Mouse (Mus musculus) intestine, embryonic 15.5 days (tissue): ENCODE data around the gene Cc2d1a. TPM values are rescaled to one million over a fixed set of nuclear protein-coding genes. Genes with fewer than 3 reads are reported as not detected.

Experiments
- ATAC-seq: fragments of 200-750 bp; cut with Nextera tagmentation; 2 replicates; pipeline ENCODE4 v1.8.0; 2017; ENCODE audit warnings: moderate TSS enrichment, moderate library complexity
- H3K27ac ChIP-seq: fragments of 300-500 bp; sonication (generic); 2 replicates; pipeline ENCODE4 v1.5.1; 2015; ENCODE audit warnings: mild to moderate bottlenecking, inconsistent platforms
- H3K27me3 ChIP-seq: fragments of 300-500 bp; sonication (generic); replicated peaks from 2 replicates; pipeline ENCODE4 v1.6.1; 2015; ENCODE audit warnings: inconsistent platforms
- H3K36me3 ChIP-seq: fragments of 300-500 bp; sonication (generic); 2 replicates; pipeline ENCODE4 v1.6.1; 2015; ENCODE audit warnings: inconsistent platforms
- H3K4me1 ChIP-seq: fragments of 300-500 bp; sonication (generic); replicated peaks from 2 replicates; pipeline ENCODE4 v1.6.1; 2015; ENCODE audit warnings: inconsistent platforms
- H3K4me2 ChIP-seq: fragments of 300-500 bp; sonication (generic); replicated peaks from 2 replicates; pipeline ENCODE4 v1.6.1; 2015; ENCODE audit warnings: mild to moderate bottlenecking, inconsistent platforms
- H3K4me3 ChIP-seq: fragments of 300-500 bp; sonication (generic); replicated peaks from 2 replicates; pipeline ENCODE4 v1.5.1; 2015; ENCODE audit warnings: inconsistent platforms
- H3K9ac ChIP-seq: fragments of 300-500 bp; sonication (generic); 2 replicates; pipeline ENCODE4 v1.6.1; 2015; ENCODE audit warnings: inconsistent platforms
- H3K9me3 ChIP-seq: fragments of 300-500 bp; sonication (generic); 2 replicates; pipeline ENCODE4 v1.6.1; 2016; ENCODE audit warnings: inconsistent platforms
- WGBS: fragments of 180-500 bp; shearing (Covaris S2); methylation state at CpG from one replicate; pipeline ENCODE4 v1.1.7; 2015; 5-methylcytosine and 5-hydroxymethylcytosine counted together
- polyA plus RNA-seq: library from polyadenylated mRNA; unstranded; fragments of >200 nt; fragmentation: Nextera tagmentation; extraction: Ambion mirVana; gene quantifications from 2 replicates; pipeline ENCODE4 v1.2.1, GENCODE M21; 2015

Cc2d1a gene
- 20.7 and 21.7 TPM in 2 replicates for polyA plus RNA-seq

DNA sequence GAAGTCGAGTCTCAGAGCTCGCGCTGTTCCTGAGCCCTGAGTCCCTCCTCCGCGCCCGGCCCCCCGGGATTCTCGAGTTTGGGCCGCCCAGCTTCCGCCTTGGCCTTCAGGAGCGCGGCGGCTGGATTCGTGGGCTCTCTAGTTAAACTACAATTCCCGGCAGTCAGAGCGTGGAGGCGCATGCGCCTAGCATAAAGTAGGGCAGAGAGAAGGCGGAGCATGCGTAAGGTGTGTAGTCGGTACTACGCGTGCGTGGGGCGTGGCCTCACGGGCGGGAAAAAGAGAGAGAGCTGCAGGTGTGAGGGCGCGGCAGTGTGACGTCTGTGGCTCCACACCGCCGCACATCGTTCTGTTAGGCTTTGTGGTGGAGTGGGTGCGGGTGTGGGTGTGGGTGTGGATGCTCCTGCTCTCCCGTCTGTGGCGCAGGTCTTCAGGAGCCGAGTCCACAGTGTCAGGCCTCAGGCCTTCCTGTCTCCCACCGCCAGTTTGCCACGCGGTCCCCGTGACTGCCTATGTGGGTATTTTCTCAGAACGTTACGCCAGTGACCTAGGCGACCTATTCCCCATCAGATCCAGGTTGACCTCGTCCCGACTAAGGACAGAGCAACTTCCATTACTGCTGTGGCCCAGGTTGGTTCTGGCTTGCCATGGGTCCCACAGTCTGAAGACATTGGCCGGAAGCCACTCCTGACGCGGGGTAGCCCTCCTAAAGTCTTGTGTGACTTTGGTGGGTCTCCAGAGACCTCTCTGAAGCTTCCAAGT lies at the start of gene Cc2d1a, which contains the start of gene 4930432K21Rik:
Cc2d1a (minus strand) TSS at position 168 of the 762 bp plus-strand sequence.
4930432K21Rik (plus strand) TSS at position 257 of the 762 bp plus-strand sequence.
- no peaks in the 10 kb centered on the region for H3K9me3 ChIP-seq
- WGBS = 16% methylated on average over 49 of the region's 49 CpGs

DNA sequence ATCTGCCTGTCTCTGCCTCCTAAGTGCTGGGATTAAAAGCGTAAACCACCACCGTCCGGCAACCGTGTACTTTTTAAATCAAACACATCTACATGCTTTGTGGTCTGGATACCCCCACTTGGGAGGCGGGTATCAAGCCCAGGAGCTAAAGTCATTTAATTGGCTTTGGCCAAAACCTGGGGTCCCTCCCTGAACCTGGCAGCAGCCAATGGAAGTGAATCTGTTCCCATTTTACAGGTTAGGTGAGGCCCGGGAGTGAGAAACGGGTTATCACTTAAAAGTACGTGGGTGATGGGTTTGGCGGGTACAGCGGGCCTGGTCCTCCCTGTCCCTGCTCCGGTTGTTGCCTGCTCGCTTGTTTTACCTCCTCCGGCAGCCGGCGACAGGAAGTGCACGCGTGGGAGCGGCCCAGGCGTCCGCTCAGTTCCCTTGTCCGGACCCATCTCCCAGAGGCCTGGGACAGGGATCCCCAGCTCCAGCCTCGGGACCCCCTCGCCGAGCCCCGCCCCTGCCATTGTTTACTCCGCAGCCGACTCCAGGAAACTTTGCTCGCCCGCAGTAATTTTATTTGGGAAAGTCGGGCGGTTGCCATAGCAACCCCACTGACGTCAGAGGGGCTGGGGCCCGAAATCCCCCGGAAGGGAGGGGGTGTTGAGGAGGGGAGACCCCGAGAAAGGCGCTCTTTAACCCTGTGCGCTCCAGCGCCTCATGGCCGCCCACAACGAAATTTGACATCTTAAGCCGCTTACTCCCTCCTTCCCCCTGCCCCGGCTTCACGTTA lies 49.6 kb upstream of the Cc2d1a start:
- Histone ChIP-seq H3K9me3 (no peaks in the 10 kb centered on the region), H3K36me3 (no peaks in the 10 kb centered on the region), H3K27ac (peak overlapping the region; percentile 93), H3K4me3 (peak overlapping the region; percentile 52), H3K4me1 (peaks cover 49% of the 10 kb centered on the region), H3K27me3 (no peaks in the 10 kb centered on the region), H3K4me2 (peak overlapping the region; percentile 82), H3K9ac (peak overlapping the region; percentile 50)
- WGBS = 3% methylated on average over 43 of the region's 43 CpGs
- ATAC-seq = peak; percentile 48

More for the DNA sequence above, at the start of gene Cc2d1a, which contains the start of gene 4930432K21Rik:
- H3K4me3 ChIP-seq = peak within 1 kb of the TSS; percentile 81
- peaks cover 13% of the 10 kb centered on the region for H3K36me3 ChIP-seq
- peak within 1 kb of the TSS; percentile 85 for H3K27ac ChIP-seq
- peak within 1 kb of the TSS; percentile 87 for H3K9ac ChIP-seq
- H3K27me3 ChIP-seq = no peaks in the 10 kb centered on the region
- peak; percentile 96 for ATAC-seq
- peak within 1 kb of the TSS; percentile 93 for H3K4me2 ChIP-seq
- H3K4me1 ChIP-seq = peaks cover 15% of the 10 kb centered on the region

DNA sequence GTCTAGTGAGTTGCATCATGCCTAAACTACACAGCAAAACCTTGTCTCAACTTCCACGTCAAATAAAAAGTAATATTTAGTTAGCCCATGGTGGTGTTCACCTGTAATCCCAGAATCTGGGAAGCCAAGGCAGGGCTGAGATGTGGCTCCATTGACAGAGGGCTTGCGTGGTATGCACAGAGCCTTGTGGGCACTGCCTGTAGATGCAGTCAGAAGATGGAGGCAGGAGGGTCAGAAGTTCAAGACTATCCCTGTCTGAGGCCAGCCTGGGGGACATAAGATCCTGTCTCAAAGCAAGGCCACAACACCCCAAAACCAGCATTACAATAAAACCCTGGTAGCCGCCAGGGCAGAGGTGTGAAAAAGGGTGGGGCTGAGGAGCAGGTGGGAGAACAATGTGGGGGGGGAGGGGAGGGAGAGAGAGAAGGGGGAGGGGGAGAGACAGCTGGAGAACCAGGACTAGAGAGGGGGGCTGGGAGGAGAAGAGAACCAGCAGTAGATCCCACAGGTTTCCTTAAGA lies 46.5 kb upstream of the Cc2d1a start:
- peaks cover 33% of the 10 kb centered on the region for H3K4me1 ChIP-seq
- H3K9me3 ChIP-seq = no peaks in the 10 kb centered on the region
- no peak overlapping the region for H3K4me2 ChIP-seq
- H3K27me3 ChIP-seq = no peaks in the 10 kb centered on the region
- H3K4me3 ChIP-seq = no peak overlapping the region
- no peak for ATAC-seq
- no peak overlapping the region for H3K9ac ChIP-seq
- 65% methylated on average over 3 of the region's 3 CpGs for WGBS
- H3K36me3 ChIP-seq = no peaks in the 10 kb centered on the region
- H3K27ac ChIP-seq = no peak overlapping the region

DNA sequence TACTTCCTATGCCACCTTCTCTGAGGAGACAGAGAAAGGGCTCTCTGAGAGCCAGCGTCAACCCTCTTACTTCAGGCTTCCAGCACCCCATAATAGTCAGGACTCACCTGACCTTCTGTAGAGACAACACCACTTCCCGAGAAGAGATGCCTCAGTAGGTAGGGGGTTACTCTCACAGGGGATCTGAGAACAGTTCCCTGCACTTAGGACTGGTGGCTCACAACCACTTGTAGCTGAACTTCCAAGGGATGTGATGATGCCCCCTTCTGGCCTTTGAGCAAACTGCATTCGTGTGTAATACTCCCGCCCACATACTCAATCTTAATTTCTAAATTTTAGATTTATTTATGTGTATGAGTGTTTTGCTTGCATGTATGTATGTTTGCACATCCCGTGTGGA lies 45.8 kb upstream of the Cc2d1a start:
- Histone ChIP-seq H3K9me3 (no peaks in the 10 kb centered on the region), H3K4me1 (peaks cover 27% of the 10 kb centered on the region), H3K4me3 (no peak overlapping the region), H3K27me3 (no peaks in the 10 kb centered on the region), H3K36me3 (no peaks in the 10 kb centered on the region), H3K4me2 (no peak overlapping the region), H3K27ac (no peak overlapping the region), H3K9ac (no peak overlapping the region)
- no peak for ATAC-seq
- WGBS = 82% methylated on average over 5 of the region's 5 CpGs

DNA sequence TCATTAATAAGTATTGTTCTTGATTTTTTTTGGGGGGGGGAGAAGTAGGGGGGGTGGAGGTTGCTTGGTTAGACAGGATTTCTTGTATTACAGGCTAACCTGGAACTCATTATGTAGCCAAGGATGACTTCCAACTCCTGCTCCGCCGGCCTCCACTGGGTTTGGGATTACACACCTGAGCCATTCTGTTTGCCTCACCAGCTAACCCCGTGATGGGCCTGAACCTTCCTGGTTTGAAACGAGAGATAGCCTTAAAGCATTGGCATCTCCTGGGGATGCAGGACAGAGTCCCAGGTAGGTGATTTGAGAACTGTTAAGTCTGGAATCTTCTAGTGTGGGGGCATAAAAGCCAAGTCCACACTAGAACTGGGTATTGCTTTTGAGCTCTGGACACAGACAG lies 45.4 kb upstream of the Cc2d1a start:
- no peaks in the 10 kb centered on the region for H3K27me3 ChIP-seq
- no peak for ATAC-seq
- 74% methylated on average over 4 of the region's 4 CpGs for WGBS
- H3K36me3 ChIP-seq = no peaks in the 10 kb centered on the region
- no peak overlapping the region for H3K4me3 ChIP-seq
- no peaks in the 10 kb centered on the region for H3K9me3 ChIP-seq
- H3K9ac ChIP-seq = no peak overlapping the region
- H3K4me2 ChIP-seq = no peak overlapping the region
- H3K4me1 ChIP-seq = peaks cover 23% of the 10 kb centered on the region
- H3K27ac ChIP-seq = no peak overlapping the region

DNA sequence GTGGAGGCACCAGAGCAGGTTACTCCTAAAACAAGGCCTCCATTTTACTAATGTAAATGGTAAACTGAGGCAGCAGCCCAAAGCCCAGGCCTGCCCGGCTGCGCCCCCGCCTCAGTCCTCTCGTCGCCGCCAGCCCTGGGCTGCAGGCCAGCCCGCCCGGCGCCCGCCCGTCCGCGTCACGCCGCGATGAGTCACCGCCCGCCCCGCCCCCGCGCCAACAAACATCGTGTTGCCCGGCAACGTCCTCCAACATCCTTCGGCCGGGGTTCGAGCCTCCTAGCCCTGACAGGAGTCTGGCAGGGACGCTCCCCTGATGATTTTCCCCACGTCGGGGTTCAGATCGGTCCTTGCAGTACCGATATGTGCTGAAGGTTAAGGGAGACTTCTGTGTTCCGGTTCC lies 44.8 kb upstream of the Cc2d1a start:
- peak; percentile 80 for ATAC-seq
- peak overlapping the region; percentile 86 for H3K27ac ChIP-seq
- peak overlapping the region; percentile 23 for H3K4me3 ChIP-seq
- peaks cover 17% of the 10 kb centered on the region for H3K4me1 ChIP-seq
- no peaks in the 10 kb centered on the region for H3K9me3 ChIP-seq
- no peaks in the 10 kb centered on the region for H3K27me3 ChIP-seq
- peak overlapping the region; percentile 36; the same call in 1 of the 2 replicates for H3K9ac ChIP-seq
- H3K4me2 ChIP-seq = peak overlapping the region; percentile 65
- WGBS = 4% methylated on average over 33 of the region's 33 CpGs
- no peaks in the 10 kb centered on the region for H3K36me3 ChIP-seq

DNA sequence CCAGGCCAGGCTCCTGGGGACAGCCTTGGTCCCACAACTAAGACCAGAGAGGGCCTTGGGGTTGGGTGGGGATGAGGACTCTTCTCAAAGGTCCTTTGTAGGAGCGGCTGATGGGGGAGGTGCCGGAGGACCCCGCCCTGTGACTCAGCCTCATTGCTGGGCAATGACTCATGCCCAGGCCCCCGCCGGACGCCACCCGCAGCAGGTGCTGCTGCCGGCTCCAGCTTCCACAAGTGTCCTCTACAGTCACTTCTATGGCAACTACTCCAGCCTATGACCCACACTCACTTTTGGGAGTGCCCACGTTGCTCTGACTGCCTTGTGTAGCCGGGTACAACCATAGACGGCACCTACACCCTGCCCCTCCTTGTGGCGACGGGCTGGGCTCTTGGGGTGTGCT lies 44.3 kb upstream of the Cc2d1a start:
- Histone ChIP-seq H3K27me3 (no peaks in the 10 kb centered on the region), H3K4me3 (peak overlapping the region; percentile 23), H3K27ac (peak overlapping the region; percentile 86), H3K4me1 (peaks cover 17% of the 10 kb centered on the region), H3K4me2 (peak overlapping the region; percentile 65), H3K9me3 (no peaks in the 10 kb centered on the region), H3K9ac (peak overlapping the region; percentile 36), H3K36me3 (no peaks in the 10 kb centered on the region)
- WGBS = 26% methylated on average over 13 of the region's 13 CpGs
- ATAC-seq = peak; percentile 88

DNA sequence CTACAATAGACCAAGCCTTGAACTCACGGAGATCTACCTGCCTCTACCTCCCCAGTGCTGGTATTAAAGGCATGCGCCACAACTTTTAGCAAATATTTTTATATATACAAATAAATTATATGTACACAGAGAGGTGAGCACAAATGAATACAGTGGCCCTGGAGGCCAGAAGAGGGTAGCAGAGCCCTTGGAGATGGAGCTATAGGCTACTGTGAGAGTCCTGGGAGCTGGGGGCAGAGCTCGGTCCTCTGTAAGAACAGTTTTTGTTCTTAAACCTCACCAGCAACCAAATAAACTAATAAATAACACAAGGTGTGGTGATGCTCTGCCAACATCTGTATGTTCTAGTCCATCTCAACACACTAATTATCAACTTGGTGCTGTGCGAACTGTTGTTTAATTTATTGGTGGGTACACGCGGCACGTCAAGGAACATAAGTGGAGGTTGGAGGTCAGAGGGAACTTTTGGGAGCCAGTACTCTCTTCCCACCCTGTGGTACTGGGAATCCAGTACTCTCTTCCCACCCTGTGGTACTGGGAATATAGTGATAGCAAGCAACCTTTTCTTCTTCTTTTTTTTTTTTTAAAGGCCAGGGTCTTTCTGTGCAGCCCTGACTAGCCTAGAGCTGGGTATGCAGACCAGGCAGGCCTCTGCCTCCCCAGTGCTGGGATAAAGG lies 42.6 kb upstream of the Cc2d1a start:
- H3K4me2 ChIP-seq = no peak overlapping the region
- no peaks in the 10 kb centered on the region for H3K36me3 ChIP-seq
- H3K9me3 ChIP-seq = no peaks in the 10 kb centered on the region
- no peak for ATAC-seq
- no peak overlapping the region for H3K4me3 ChIP-seq
- peaks cover 20% of the 10 kb centered on the region for H3K4me1 ChIP-seq
- H3K27me3 ChIP-seq = no peaks in the 10 kb centered on the region
- 88% methylated on average over 7 of the region's 7 CpGs for WGBS
- no peak overlapping the region for H3K9ac ChIP-seq
- H3K27ac ChIP-seq = no peak overlapping the region

DNA sequence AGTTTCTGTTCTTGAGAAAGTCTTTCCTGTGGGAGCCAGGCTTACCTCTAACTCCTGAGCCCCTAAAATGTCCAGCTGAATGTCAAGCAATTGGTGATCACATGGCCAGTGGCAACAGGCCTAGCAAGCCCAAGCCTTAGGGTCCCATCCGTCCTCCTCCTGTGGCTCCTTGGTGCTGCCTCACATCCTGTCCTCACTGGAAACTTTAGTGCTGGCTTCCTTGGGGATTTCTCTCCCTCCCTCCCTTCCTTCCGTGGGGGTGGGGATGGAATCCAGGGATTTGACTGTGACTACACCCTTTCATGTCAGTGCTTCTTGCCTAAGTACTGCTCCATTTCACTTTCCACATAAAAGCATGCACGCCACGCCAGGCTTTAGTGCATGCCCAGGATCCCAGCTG lies 41.9 kb upstream of the Cc2d1a start:
- H3K4me1 ChIP-seq = peaks cover 22% of the 10 kb centered on the region
- no peak overlapping the region for H3K27ac ChIP-seq
- no peaks in the 10 kb centered on the region for H3K27me3 ChIP-seq
- H3K9me3 ChIP-seq = no peaks in the 10 kb centered on the region
- no peak for ATAC-seq
- H3K4me2 ChIP-seq = no peak overlapping the region
- no peaks in the 10 kb centered on the region for H3K36me3 ChIP-seq
- no peak overlapping the region for H3K4me3 ChIP-seq
- WGBS = 57% methylated on average over 4 of the region's 4 CpGs
- H3K9ac ChIP-seq = peak overlapping the region; percentile 11; the same call in 1 of the 2 replicates

DNA sequence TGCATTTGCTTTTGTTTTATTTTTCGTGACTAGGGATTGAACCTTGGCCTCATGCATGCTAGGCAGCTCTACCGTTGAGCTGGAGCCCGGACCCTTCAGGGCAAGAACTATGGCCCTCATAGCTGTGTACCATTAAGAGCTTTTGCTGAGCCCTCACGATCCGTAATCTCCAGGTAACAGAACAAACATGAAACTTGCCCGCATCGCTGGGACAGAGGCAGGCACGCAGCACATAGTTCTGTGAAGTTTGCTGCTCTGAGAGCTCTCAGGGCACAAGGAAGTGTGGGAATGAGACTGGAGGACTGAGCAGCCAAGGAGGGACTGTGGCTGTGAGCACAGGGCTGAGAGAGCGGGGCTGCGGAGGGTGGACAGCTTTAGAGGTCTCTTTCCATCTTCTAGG lies 40.9 kb upstream of the Cc2d1a start:
- Histone ChIP-seq H3K4me3 (no peak overlapping the region), H3K36me3 (no peaks in the 10 kb centered on the region), H3K9ac (no peak overlapping the region), H3K4me1 (peaks cover 27% of the 10 kb centered on the region), H3K27me3 (no peaks in the 10 kb centered on the region), H3K4me2 (no peak overlapping the region), H3K9me3 (no peaks in the 10 kb centered on the region), H3K27ac (no peak overlapping the region)
- WGBS = 67% methylated on average over 10 of the region's 10 CpGs
- no peak for ATAC-seq

DNA sequence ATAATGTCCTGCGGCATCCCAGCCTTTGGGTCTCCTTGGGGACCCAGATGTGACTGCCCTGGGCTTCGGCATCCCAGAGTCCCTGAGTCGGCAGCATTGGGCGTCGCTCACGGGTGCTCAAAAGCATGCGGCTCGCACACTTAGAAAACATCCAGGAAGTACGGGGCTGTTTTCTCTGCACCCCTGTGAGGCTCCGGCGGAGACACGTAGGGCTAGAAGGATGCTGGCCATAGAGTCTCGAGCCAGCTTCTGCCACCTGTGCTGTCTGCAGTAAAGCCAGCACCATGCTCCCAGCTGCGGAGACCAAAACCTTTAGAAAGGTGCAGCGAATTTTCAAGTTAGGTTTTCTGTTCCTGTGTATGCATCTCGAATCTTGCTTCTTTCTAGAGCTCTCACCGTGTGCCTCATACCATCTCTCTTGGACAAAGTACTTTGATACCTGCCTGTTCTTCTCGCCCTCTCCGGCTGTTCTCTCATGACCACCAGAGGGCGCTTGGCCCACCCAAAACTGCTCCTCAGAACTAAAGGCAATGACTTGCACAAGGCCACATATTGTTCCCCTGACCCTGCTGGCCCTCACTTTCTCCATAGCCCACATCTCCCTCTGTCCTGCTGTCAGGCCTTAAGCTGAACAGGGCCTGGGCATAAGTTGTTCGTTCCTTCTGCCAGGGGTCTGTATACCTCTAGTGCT lies 39.5 kb upstream of the Cc2d1a start:
- Histone ChIP-seq H3K27me3 (no peaks in the 10 kb centered on the region), H3K4me1 (peaks cover 28% of the 10 kb centered on the region), H3K4me3 (peak overlapping the region; percentile 29), H3K9ac (peak overlapping the region; percentile 44), H3K4me2 (peak overlapping the region; percentile 86), H3K9me3 (no peaks in the 10 kb centered on the region), H3K36me3 (no peaks in the 10 kb centered on the region), H3K27ac (peak overlapping the region; percentile 56; the same call in 1 of the 2 replicates)
- 6% methylated on average over 21 of the region's 21 CpGs for WGBS
- ATAC-seq = no peak
